Mouse (Mus musculus) heart, embryonic 16.5 days (tissue): ENCODE measurements around the gene Top3b. TPM values are rescaled to one million over a fixed set of nuclear protein-coding genes. Genes with fewer than 3 reads are reported as not detected.

Experiments
- ATAC-seq: fragments of 200-750 bp; cut with Nextera tagmentation; replicated peaks from 2 replicates; pipeline ENCODE4 v1.8.0; 2017; ENCODE audit warnings: moderate number of reproducible peaks; ENCODE audit not compliant: insufficient read depth, low FRiP score; ENCODE audit errors: extremely low read depth
- H3K27ac ChIP-seq: fragments of 300-500 bp; sonication (generic); 2 replicates; pipeline ENCODE4 v1.5.1; 2014; ENCODE audit warnings: mild to moderate bottlenecking, low read length, control low read depth, moderate library complexity
- H3K27me3 ChIP-seq: fragments of 300-500 bp; sonication (generic); 2 replicates; pipeline ENCODE4 v1.6.1; 2014; ENCODE audit warnings: low read length, mixed read lengths; ENCODE audit not compliant: control insufficient read depth, insufficient read depth
- H3K36me3 ChIP-seq: fragments of 300-500 bp; sonication (generic); 2 replicates; pipeline ENCODE4 v1.6.1; 2014; ENCODE audit not compliant: control insufficient read depth, insufficient read depth
- H3K4me1 ChIP-seq: fragments of 300-500 bp; sonication (generic); 2 replicates; pipeline ENCODE4 v1.6.1; 2014; ENCODE audit warnings: low read length, mixed read lengths; ENCODE audit not compliant: control insufficient read depth, insufficient read depth
- H3K4me2 ChIP-seq: fragments of 300-500 bp; sonication (generic); 2 replicates; pipeline ENCODE4 v1.6.1; 2014; ENCODE audit warnings: low read depth, mild to moderate bottlenecking, control low read depth, low read length
- H3K4me3 ChIP-seq: fragments of 300-500 bp; sonication (generic); 2 replicates; pipeline ENCODE4 v1.5.1; 2014; ENCODE audit warnings: mild to moderate bottlenecking, control low read depth, low read length
- H3K9ac ChIP-seq: fragments of 300-500 bp; sonication (generic); 2 replicates; pipeline ENCODE4 v1.6.1; 2014; ENCODE audit warnings: low read length, control low read depth
- H3K9me3 ChIP-seq: fragments of 300-500 bp; sonication (generic); replicated peaks from 2 replicates; pipeline ENCODE4 v1.6.1; 2016; ENCODE audit warnings: low read length; ENCODE audit not compliant: control insufficient read depth
- WGBS: fragments of 180-500 bp; shearing (Covaris S2); extraction: QIAGEN DNeasy Blood & Tissue Kit; methylation state at CpG from one replicate; pipeline ENCODE4 v1.1.7; 2014; 5-methylcytosine and 5-hydroxymethylcytosine counted together
- polyA plus RNA-seq: library from polyadenylated mRNA; unstranded; fragments of >200 nt; fragmentation: Nextera tagmentation; extraction: Ambion mirVana; gene quantifications from 2 replicates; pipeline ENCODE4 v1.2.1, GENCODE M21; 2015

Gene Top3b
- polyA plus RNA-seq, 1 experiment from 2014 or later, result 45.1 TPM

GRCm38 (mm10) chr16:16892366-16892765, 21.8 kb downstream of the Top3b start:
- ATAC-seq, result no peak
- Histone ChIP-seq H3K4me2 (no peak overlapping the region), H3K9ac (no peak overlapping the region), H3K27ac (no peak overlapping the region), H3K27me3 (no peaks in the 10 kb centered on the region), H3K4me1 (peaks cover 4% of the 10 kb centered on the region; the same call in 1 of the 2 replicates), H3K36me3 (peaks cover 54% of the 10 kb centered on the region), H3K4me3 (no peak overlapping the region), H3K9me3 (no peaks in the 10 kb centered on the region)
- WGBS, result 91% methylated on average over 7 of the region's 7 CpGs

DNA sequence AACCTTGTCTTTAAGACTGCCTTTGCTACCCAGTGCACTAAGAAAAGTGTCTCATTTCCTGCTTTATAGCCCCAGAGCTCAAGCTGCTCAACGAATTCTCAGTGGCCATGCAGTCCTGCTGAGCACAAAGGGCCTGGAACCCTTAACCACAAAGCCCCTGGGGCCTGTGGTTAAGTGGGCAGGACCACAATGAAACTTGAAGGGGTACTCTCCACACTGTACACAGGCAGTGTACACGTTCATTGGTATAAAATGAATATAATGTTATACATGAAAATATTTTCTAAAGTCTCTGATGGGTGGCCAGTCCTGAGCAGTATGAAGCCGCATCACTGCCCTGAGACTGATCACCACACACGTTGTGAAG, 25.5 kb downstream of the Top3b start:
- 0 out of 2 replicates have a peak, but pooled peaks have one; percentile 18 for ATAC-seq
- Histone ChIP-seq H3K4me3 (peak overlapping the region; percentile 75), H3K4me1 (peaks cover 4% of the 10 kb centered on the region; the same call in 1 of the 2 replicates), H3K9me3 (no peaks in the 10 kb centered on the region), H3K27me3 (no peaks in the 10 kb centered on the region), H3K4me2 (peak overlapping the region; percentile 92; the same call in 1 of the 2 replicates), H3K9ac (peak overlapping the region; percentile 31; the same call in 1 of the 2 replicates), H3K36me3 (peaks cover 26% of the 10 kb centered on the region), H3K27ac (peak overlapping the region; percentile 57; the same call in 1 of the 2 replicates)
- WGBS, result 25% methylated on average over 4 of the region's 4 CpGs

- Histone ChIP-seq H3K9ac (peak within 1 kb of the TSS; percentile 86), H3K4me1 (peaks cover 4% of the 10 kb centered on the region; the same call in 1 of the 2 replicates), H3K4me3 (peak within 1 kb of the TSS; percentile 75), H3K9me3 (no peaks in the 10 kb centered on the region), H3K36me3 (peaks cover 20% of the 10 kb centered on the region), H3K4me2 (peak within 1 kb of the TSS; percentile 92), H3K27me3 (no peaks in the 10 kb centered on the region), H3K27ac (peak within 1 kb of the TSS; percentile 60)
- peak; percentile 93 for ATAC-seq
- WGBS, result under 1% methylated on average over 29 of the region's 29 CpGs
Observed at GRCm38 (mm10) chr16:16896382-16897055, 26.0 kb downstream of the Top3b start, which contains the start of gene Ppm1f. Gene Ppm1f (plus strand): TSS chr16:16896469.

DNA sequence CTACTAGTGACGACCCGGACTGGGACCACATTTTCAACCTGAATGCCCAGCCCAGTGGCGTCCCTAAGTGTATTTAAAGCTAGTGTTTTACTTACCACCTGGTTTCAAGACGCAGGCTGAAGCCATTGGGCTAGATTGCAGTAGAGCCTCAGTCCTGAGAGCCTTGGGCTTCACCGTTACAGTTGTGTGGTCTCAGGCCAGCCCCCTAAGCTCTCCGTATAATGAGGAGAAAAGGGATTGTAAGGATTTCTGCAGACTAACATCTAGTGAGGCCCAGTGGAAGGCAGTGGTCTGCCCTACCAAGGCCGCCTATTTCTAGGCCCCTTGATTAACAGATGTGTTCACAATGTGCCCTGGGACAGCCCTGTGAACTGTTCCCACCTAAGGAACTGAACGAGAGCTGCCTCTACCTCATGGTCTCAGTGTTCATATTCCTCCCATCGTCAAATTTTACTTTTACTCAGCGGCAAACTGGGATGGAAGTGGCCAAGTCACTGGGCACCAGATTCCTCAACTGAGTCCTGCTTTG, 26.6 kb downstream of the Top3b start:
- WGBS, result 22% methylated on average over 10 of the region's 10 CpGs

GRCm38 (mm10) chr16:16902329-16902728, 31.8 kb downstream of the Top3b start:
- peak; percentile 15; the same call in 1 of the 2 replicates for ATAC-seq
- Histone ChIP-seq H3K27me3 (no peaks in the 10 kb centered on the region), H3K9me3 (no peaks in the 10 kb centered on the region), H3K9ac (no peak overlapping the region), H3K36me3 (peaks cover 15% of the 10 kb centered on the region), H3K4me2 (no peak overlapping the region), H3K4me3 (no peak overlapping the region), H3K4me1 (no peaks in the 10 kb centered on the region; the same call in 1 of the 2 replicates), H3K27ac (peak overlapping the region; percentile 66)
- WGBS, result 72% methylated on average over 4 of the region's 4 CpGs

More for the DNA sequence above, 26.6 kb downstream of the Top3b start:
- Histone ChIP-seq H3K27me3 (no peaks in the 10 kb centered on the region), H3K9me3 (no peaks in the 10 kb centered on the region), H3K4me3 (peak overlapping the region; percentile 75), H3K4me1 (peaks cover 4% of the 10 kb centered on the region; the same call in 1 of the 2 replicates), H3K4me2 (peak overlapping the region; percentile 92), H3K36me3 (peaks cover 15% of the 10 kb centered on the region), H3K27ac (peak overlapping the region; percentile 60), H3K9ac (peak overlapping the region; percentile 86)
- ATAC-seq, result peak; percentile 3; the same call in 1 of the 2 replicates

DNA sequence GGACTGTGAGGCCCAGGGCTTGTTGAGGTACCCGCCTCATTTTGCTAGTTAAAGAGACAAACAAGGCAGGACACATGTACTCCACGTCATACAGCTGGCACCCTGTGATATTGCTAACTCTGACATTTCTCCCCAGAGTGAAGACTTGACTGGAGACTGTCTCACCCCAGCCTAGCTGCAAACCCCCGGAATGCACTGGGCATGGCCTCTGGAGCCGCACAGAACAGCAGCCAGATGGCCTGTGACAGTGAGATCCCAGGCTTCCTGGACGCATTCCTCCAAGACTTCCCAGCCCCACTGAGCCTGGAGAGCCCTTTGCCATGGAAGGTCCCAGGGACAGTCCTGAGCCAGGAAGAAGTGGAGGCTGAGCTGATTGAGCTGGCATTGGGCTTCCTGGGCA, 32.7 kb downstream of the Top3b start:
- Histone ChIP-seq H3K36me3 (peaks cover 18% of the 10 kb centered on the region), H3K4me3 (no peak overlapping the region), H3K27ac (peak overlapping the region; percentile 37; the same call in 1 of the 2 replicates), H3K27me3 (no peaks in the 10 kb centered on the region), H3K4me2 (no peak overlapping the region), H3K9me3 (no peaks in the 10 kb centered on the region), H3K4me1 (no peaks in the 10 kb centered on the region), H3K9ac (no peak overlapping the region)
- ATAC-seq, result no peak
- WGBS, result 71% methylated on average over 5 of the region's 5 CpGs

DNA sequence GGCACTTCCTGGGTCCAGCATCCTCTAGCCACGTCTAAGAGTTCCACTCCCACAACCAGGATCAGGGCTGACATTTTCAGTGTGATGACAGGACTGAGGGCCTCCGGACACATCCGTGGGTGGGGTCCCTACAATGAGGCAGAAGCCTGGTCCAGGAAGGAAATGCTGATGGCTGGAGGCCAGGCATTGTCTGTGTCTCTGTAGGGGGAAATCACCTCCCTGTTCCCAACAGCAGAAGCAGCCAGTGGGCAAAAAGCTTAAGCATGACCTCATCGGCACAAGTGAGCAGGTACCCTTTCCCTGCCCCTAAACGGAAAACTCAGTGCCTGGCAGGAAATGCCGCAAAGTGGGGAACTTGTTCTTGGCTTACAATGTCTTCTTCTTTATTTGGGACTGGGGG, 37.3 kb downstream of the Top3b start:
- 42% methylated on average over 6 of the region's 6 CpGs for WGBS
- H3K9me3 ChIP-seq, result no peaks in the 10 kb centered on the region
- peaks cover 32% of the 10 kb centered on the region for H3K36me3 ChIP-seq
- ATAC-seq, result peak; percentile 82
- peak overlapping the region; percentile 90 for H3K27ac ChIP-seq
- no peak overlapping the region for H3K9ac ChIP-seq
- no peak overlapping the region for H3K4me3 ChIP-seq
- no peak overlapping the region for H3K4me2 ChIP-seq
- H3K27me3 ChIP-seq, result no peaks in the 10 kb centered on the region
- peaks cover 6% of the 10 kb centered on the region; the same call in 1 of the 2 replicates for H3K4me1 ChIP-seq

DNA sequence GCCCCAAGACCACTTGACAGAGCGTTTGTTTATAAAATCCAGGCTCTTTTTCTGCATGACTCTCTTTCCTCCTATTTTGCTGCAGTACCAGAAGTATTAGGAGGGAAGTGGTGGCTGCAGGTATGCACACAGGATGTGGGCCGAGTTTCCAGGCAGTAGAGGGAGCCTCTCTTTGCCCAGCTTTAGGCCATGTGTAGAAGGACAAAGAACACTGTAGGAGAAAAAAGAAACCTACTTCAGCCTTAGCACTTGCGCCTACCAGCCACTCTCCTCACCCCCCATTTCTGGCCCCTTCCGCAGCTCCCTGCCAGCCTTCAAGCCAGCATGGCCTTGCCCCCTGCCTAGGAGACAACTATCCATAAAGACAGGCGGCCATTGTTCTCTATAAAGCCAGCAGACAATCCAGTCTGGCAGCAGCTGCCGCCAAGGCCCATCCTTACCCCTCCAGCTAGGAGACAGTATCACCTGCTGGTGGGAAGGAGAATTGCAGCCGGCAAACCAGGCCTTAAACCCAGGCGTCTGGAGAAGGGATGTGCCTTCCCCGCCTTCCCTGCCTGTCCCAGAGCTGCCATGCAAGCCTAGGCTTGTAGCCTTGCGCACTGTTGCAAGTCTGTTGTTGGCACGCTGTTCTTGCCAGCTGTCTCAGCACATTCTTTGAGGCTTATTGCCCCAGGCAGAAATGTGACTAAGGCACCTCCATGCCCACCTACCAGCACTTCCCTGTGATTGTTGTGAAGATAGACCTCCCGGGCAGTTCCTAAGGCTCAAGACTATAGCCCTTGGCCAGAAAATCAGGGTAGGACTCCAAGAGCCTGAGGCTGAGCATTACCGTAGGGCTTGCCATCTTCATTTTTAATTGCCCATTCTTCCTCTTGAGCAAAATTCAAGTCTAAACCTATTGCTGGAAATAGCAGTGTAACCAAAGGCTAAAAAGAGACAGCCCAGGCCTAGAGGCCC, 41.4 kb downstream of the Top3b start:
- Histone ChIP-seq H3K9me3 (no peaks in the 10 kb centered on the region), H3K4me3 (no peak overlapping the region), H3K4me2 (no peak overlapping the region), H3K27me3 (no peaks in the 10 kb centered on the region), H3K9ac (0 out of 2 replicates have a peak overlapping the region, but pooled peaks have one; percentile 11), H3K27ac (peak overlapping the region; percentile 53), H3K4me1 (peaks cover 6% of the 10 kb centered on the region; the same call in 1 of the 2 replicates), H3K36me3 (peaks cover 38% of the 10 kb centered on the region)
- peak; percentile 54 for ATAC-seq
- WGBS, result 44% methylated on average over 13 of the region's 13 CpGs
